Mouse (Mus musculus) bone marrow, adult 2 months (tissue): ENCODE results near the gene Tbc1d7. TPM values are rescaled to one million over a fixed set of nuclear protein-coding genes. Genes with fewer than 3 reads are reported as not detected.

Experiments
- H3K27ac ChIP-seq: fragments of 200-500 bp; 2 replicates; pipeline ENCODE4 v1.5.1; 2012; ENCODE audit warnings: low read depth, mild to moderate bottlenecking, control low read depth, inconsistent platforms, low read length; ENCODE audit not compliant: control insufficient read depth, poor library complexity, insufficient read depth
- H3K4me1 ChIP-seq: fragments of 200-500 bp; 2 replicates; pipeline ENCODE4 v1.6.1; 2011; ENCODE audit warnings: low read length; ENCODE audit not compliant: control insufficient read depth, insufficient read depth
- H3K4me3 ChIP-seq: fragments of 200-500 bp; replicated peaks from 2 replicates; pipeline ENCODE3; 2011; ENCODE audit warnings: mild to moderate bottlenecking, low read depth, low read length, control low read depth; ENCODE audit not compliant: control insufficient read depth
- CTCF ChIP-seq: fragments of 200-500 bp; IDR thresholded peaks from 2 replicates; pipeline ENCODE4 v1.5.1; 2011; ENCODE audit warnings: low read length, control low read depth; ENCODE audit not compliant: control insufficient read depth, insufficient read depth
- POLR2A ChIP-seq: fragments of 200-500 bp; IDR thresholded peaks from 2 replicates; pipeline ENCODE4 v1.6.1; 2011; ENCODE audit warnings: low read depth, mild to moderate bottlenecking, control low read depth, low read length, borderline replicate concordance; ENCODE audit not compliant: control insufficient read depth
- WGBS: fragments of 180-500 bp; shearing (Covaris S2); methylation state at CpG from one replicate; pipeline ENCODE4 v1.1.7; 2018; 5-methylcytosine and 5-hydroxymethylcytosine counted together
- polyA plus RNA-seq: library from polyadenylated mRNA; stranded (reverse); fragments of >200 nt; gene quantifications from 2 replicates; pipeline ENCODE4 v1.2.4, GENCODE M21; 2011; ENCODE audit warnings: low replicate concordance; ENCODE audit not compliant: missing spikeins, insufficient read depth, insufficient read length

Tbc1d7 gene
- polyA plus RNA-seq = 2.6 and 11.1 TPM in 2 replicates

GRCm38 (mm10) chr13:43171020-43171710 is at the start of gene Tbc1d7:
Gene Tbc1d7, minus strand, starts transcription at chr13:43171501.
- H3K4me1 ChIP-seq = no peaks in the 10 kb centered on the region
- TF ChIP-seq CTCF = no peak
- peak; percentile 82 for TF ChIP-seq POLR2A
- WGBS = 1% methylated on average over 48 of the region's 48 CpGs
- peak within 1 kb of the TSS; percentile 89 for H3K4me3 ChIP-seq
- H3K27ac ChIP-seq = peak within 1 kb of the TSS; percentile 44

- TF ChIP-seq POLR2A (no peak), CTCF (no peak)
- Histone ChIP-seq H3K4me1 (peaks cover 13% of the 10 kb centered on the region), H3K4me3 (no peak overlapping the region), H3K27ac (no peak overlapping the region)
- 93% methylated on average over 1 of the region's 1 CpGs for WGBS
These were observed 49.3 kb upstream of the Tbc1d7 start for GRCm38 (mm10) chr13:43220635-43221034.

GRCm38 (mm10) chr13:43218764-43219163 is 47.5 kb upstream of the Tbc1d7 start:
- peaks cover 19% of the 10 kb centered on the region for H3K4me1 ChIP-seq

GRCm38 (mm10) chr13:43218284-43218683 is 47.0 kb upstream of the Tbc1d7 start:
- 49% methylated on average over 4 of the region's 4 CpGs for WGBS
- Histone ChIP-seq H3K4me3 (no peak overlapping the region), H3K27ac (peak overlapping the region; percentile 54; the same call in 1 of the 2 replicates), H3K4me1 (peaks cover 21% of the 10 kb centered on the region)
- TF ChIP-seq POLR2A (no peak), CTCF (no peak)

More at GRCm38 (mm10) chr13:43218764-43219163, 47.5 kb upstream of the Tbc1d7 start:
- H3K27ac ChIP-seq = peak overlapping the region; percentile 54; the same call in 1 of the 2 replicates
- TF ChIP-seq POLR2A (no peak), CTCF (no peak)
- 33% methylated on average over 4 of the region's 4 CpGs for WGBS
- no peak overlapping the region for H3K4me3 ChIP-seq

- Histone ChIP-seq H3K27ac (peak overlapping the region; percentile 16; the same call in 1 of the 2 replicates), H3K4me1 (peaks cover 21% of the 10 kb centered on the region)
- WGBS = 12% methylated on average over 4 of the region's 4 CpGs
These were observed 46.4 kb upstream of the Tbc1d7 start for GRCm38 (mm10) chr13:43217686-43218085.

GRCm38 (mm10) chr13:43217059-43217458 is 45.8 kb upstream of the Tbc1d7 start:
- H3K4me1 ChIP-seq = peaks cover 23% of the 10 kb centered on the region
- H3K27ac ChIP-seq = peak overlapping the region; percentile 16
- TF ChIP-seq CTCF (no peak), POLR2A (no peak)
- H3K4me3 ChIP-seq = no peak overlapping the region
- WGBS = 11% methylated on average over 8 of the region's 8 CpGs

More at GRCm38 (mm10) chr13:43217686-43218085, 46.4 kb upstream of the Tbc1d7 start:
- no peak for TF ChIP-seq POLR2A
- no peak overlapping the region for H3K4me3 ChIP-seq

GRCm38 (mm10) chr13:43215994-43216706 is 44.8 kb upstream of the Tbc1d7 start:
- Histone ChIP-seq H3K4me3 (no peak overlapping the region), H3K27ac (peak overlapping the region; percentile 72), H3K4me1 (peaks cover 26% of the 10 kb centered on the region)
- 72% methylated on average over 9 of the region's 9 CpGs for WGBS
- no peak for TF ChIP-seq POLR2A
- no peak for TF ChIP-seq CTCF
